Mouse (Mus musculus): Measurements from ENCODE around the gene Wwox. TPM values are rescaled to one million over a fixed set of nuclear protein-coding genes. Genes with fewer than 3 reads are reported as not detected.

Wwox gene
- polyA plus RNA-seq, 1 experiment from 2014 or later: 10.9 TPM

DNA sequence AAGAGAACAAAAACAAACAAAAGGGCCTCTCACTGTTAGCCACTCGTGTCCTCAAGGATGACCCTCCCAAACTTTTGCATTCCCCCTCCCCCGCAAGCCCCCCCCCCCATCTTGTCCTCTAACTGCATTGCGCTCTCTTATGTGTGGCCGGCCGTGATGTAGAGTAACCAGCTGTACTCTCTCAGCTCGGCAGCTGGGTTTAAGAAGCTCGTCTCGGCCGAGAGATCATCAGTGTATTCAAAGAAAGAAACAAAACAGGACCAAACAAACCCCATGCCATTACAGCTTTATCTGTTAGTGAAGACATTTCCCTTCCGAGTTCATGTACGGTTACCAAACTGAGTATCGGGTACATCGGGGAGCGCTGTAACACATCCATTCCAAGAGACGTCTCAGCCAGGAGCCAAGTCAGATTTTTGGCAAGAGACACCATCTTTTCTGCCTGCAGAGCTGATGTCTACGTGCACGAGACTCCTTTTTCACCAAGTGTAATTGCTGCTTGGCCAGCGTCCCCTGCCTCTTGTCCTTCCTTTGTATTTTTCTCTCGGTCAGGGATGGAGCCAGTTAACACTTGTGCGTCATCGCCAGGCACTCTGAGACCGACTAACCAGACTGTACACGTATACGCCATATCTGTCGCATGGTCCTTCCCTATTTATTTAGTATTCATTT is 18.8 kb downstream of the Wwox start:
- Histone ChIP-seq H3K9me3 (ENCODE audit: control insufficient read depth, low read length) (no peaks in the 10 kb centered on the region), H3K4me2 (ENCODE audit: low read depth, low read length) (no peak overlapping the region), H3K36me3 (ENCODE audit: control insufficient read depth, insufficient read depth, low read length) (no peaks in the 10 kb centered on the region), H3K27me3 (replicated peaks; ENCODE audit: control insufficient read depth, insufficient read depth, low read length) (no peaks in the 10 kb centered on the region), H3K27ac (ENCODE audit: low read length) (peak overlapping the region; percentile 70), H3K9ac (ENCODE audit: low read depth, low read length) (no peak overlapping the region), H3K4me1 (ENCODE audit: control insufficient read depth, insufficient read depth, low read length) (0 out of 2 replicates have a peak, but pooled peaks cover 2% of the 10 kb centered on the region), H3K4me3 (ENCODE audit: low read length) (no peak overlapping the region)
- WGBS: 49% methylated on average over 25 of the region's 25 CpGs
- peak; percentile 66 for ATAC-seq

DNA sequence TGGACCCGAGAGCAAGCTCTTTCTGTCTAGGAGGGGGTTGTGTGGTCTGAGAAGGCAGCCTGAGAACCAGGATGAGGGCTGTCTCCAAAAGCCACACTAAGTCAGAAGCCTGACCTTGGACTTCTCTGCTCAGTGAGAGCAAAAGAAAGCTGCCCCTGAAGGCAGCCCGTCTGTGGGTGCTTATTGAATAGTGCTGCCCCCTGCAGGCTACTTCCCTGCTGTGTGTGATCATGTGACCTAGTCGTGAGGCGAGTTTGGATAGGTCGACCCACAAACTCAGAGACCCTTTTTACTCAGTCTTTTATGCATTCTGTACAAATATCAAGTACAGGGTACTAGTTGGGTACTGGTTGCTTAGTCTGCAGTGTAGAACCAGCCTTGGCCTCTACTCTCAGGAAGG is 21.1 kb downstream of the Wwox start:
- no peak overlapping the region for H3K4me3 ChIP-seq (ENCODE audit: low read length)
- H3K27ac ChIP-seq (ENCODE audit: low read length): no peak overlapping the region
- H3K4me1 ChIP-seq (ENCODE audit: control insufficient read depth, insufficient read depth, low read length): 0 out of 2 replicates have a peak, but pooled peaks cover 2% of the 10 kb centered on the region
- ATAC-seq: no peak
- no peaks in the 10 kb centered on the region for H3K9me3 ChIP-seq (ENCODE audit: control insufficient read depth, low read length)
- H3K4me2 ChIP-seq (ENCODE audit: low read depth, low read length): no peak overlapping the region
- H3K9ac ChIP-seq (ENCODE audit: low read depth, low read length): no peak overlapping the region
- WGBS: 77% methylated on average over 5 of the region's 5 CpGs
- H3K36me3 ChIP-seq (ENCODE audit: control insufficient read depth, insufficient read depth, low read length): no peaks in the 10 kb centered on the region
- H3K27me3 ChIP-seq (replicated peaks; ENCODE audit: control insufficient read depth, insufficient read depth, low read length): no peaks in the 10 kb centered on the region

DNA sequence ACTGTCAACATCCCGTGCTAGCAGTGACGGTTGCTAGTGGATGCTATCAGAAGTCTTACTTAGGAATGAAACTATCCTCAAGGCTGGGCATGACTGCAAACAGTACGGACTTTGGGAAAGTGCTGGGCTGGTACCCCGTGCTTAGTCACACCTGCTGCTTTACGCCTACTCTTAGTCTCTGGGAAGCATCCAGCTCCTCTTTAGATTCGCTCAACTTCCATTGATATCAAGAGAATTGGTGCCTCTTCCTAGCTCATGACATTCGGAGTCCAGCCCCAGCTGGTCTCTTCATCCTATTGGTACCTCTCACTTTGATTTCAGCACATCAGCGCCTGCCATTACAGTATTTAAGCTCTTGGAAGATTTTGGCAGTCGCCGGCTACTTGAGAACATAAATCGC is 23.1 kb downstream of the Wwox start:
- no peak for ATAC-seq
- 87% methylated on average over 11 of the region's 11 CpGs for WGBS
- 0 out of 2 replicates have a peak, but pooled peaks cover 2% of the 10 kb centered on the region for H3K4me1 ChIP-seq (ENCODE audit: control insufficient read depth, insufficient read depth, low read length)
- H3K9me3 ChIP-seq (ENCODE audit: control insufficient read depth, low read length): no peaks in the 10 kb centered on the region
- H3K4me3 ChIP-seq (ENCODE audit: low read length): no peak overlapping the region
- no peaks in the 10 kb centered on the region for H3K27me3 ChIP-seq (replicated peaks; ENCODE audit: control insufficient read depth, insufficient read depth, low read length)
- H3K9ac ChIP-seq (ENCODE audit: low read depth, low read length): no peak overlapping the region
- H3K4me2 ChIP-seq (ENCODE audit: low read depth, low read length): no peak overlapping the region
- no peaks in the 10 kb centered on the region for H3K36me3 ChIP-seq (ENCODE audit: control insufficient read depth, insufficient read depth, low read length)
- H3K27ac ChIP-seq (ENCODE audit: low read length): no peak overlapping the region

DNA sequence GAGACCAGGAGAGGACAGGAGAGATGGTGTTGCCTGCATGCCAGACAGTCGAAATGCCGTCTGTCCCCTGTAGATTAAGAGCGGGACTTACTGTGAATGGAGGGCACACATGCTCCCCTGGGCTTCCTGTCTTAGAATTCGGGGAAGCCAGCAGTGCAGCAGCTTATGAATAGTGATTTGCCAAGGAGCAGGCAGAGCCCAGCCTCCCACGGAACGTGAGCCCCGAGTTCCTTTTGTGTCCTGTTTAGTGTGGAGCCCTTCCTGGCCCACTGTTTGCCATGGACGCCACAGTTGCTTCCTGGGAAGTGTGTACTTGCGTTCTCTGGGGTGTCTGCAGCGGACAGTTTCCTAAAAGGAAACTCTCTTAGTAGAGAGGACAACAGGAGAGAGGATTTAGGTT is 23.9 kb downstream of the Wwox start:
- Histone ChIP-seq H3K27me3 (replicated peaks; ENCODE audit: control insufficient read depth, insufficient read depth, low read length) (no peaks in the 10 kb centered on the region), H3K27ac (ENCODE audit: low read length) (no peak overlapping the region), H3K4me1 (ENCODE audit: control insufficient read depth, insufficient read depth, low read length) (0 out of 2 replicates have a peak, but pooled peaks cover 2% of the 10 kb centered on the region), H3K9me3 (ENCODE audit: control insufficient read depth, low read length) (no peaks in the 10 kb centered on the region), H3K9ac (ENCODE audit: low read depth, low read length) (no peak overlapping the region), H3K4me2 (ENCODE audit: low read depth, low read length) (no peak overlapping the region), H3K36me3 (ENCODE audit: control insufficient read depth, insufficient read depth, low read length) (no peaks in the 10 kb centered on the region), H3K4me3 (ENCODE audit: low read length) (no peak overlapping the region)
- 66% methylated on average over 10 of the region's 10 CpGs for WGBS
- no peak for ATAC-seq

DNA sequence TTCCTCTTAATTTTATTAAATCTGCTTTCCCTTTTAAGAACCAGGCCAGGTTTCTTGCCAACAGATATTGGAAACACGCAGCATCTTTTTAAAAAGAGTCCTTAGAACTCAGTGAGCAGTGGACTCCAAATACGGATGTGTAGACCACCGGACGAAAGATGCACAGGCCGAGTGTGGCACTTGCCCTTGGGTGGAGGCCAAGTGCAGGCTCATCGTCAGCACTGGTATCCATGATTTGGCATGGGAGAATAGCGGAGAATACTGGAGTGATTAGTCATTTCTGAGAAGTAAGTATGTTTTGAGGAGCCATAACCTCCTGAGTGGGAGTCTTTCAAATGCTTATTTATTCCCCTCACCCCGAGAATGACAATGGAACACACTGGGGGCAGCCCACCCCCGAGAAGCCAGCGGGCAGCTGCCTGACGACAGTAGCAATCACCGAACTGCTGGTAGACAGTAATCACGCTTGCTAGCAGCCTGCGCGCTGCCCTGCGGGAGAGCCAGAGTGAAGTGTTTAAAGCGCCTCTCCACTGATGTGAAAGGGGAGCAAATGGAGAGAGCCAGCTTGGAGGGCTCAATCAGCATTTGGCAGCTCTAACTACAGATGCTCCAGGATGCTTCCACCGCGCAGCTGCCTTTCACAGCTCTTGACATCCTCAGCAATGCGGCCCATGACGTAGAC is 29.2 kb downstream of the Wwox start:
- Histone ChIP-seq H3K4me3 (ENCODE audit: low read length) (no peak overlapping the region), H3K4me2 (ENCODE audit: low read depth, low read length) (no peak overlapping the region), H3K36me3 (ENCODE audit: control insufficient read depth, insufficient read depth, low read length) (no peaks in the 10 kb centered on the region), H3K9me3 (ENCODE audit: control insufficient read depth, low read length) (no peaks in the 10 kb centered on the region), H3K27me3 (replicated peaks; ENCODE audit: control insufficient read depth, insufficient read depth, low read length) (no peaks in the 10 kb centered on the region), H3K27ac (ENCODE audit: low read length) (no peak overlapping the region), H3K9ac (ENCODE audit: low read depth, low read length) (no peak overlapping the region), H3K4me1 (ENCODE audit: control insufficient read depth, insufficient read depth, low read length) (no peaks in the 10 kb centered on the region)
- no peak for ATAC-seq
- WGBS: 73% methylated on average over 21 of the region's 21 CpGs

DNA sequence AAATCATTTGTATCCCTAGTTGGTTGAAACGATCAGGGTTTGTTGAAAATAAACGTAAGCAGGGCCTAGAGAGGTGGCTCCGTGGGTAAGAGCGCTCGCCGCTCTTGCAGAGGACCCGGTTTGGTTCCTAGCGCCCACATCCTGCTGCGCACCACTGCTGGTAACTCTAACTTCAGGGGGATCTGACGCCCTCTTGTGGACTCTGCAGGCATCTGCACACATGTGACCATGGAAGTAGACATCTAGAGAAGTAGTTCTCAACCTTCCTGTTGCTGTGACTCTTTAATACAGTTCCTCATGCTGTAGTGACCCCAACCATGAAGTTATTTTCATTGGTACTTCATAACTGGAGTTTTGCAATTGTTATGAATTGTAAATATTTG is 29.7 kb downstream of the Wwox start:
- no peak for ATAC-seq
- Histone ChIP-seq H3K4me2 (ENCODE audit: low read depth, low read length) (no peak overlapping the region), H3K4me1 (ENCODE audit: control insufficient read depth, insufficient read depth, low read length) (no peaks in the 10 kb centered on the region), H3K9ac (ENCODE audit: low read depth, low read length) (no peak overlapping the region), H3K36me3 (ENCODE audit: control insufficient read depth, insufficient read depth, low read length) (no peaks in the 10 kb centered on the region), H3K4me3 (ENCODE audit: low read length) (no peak overlapping the region), H3K9me3 (ENCODE audit: control insufficient read depth, low read length) (no peaks in the 10 kb centered on the region), H3K27me3 (replicated peaks; ENCODE audit: control insufficient read depth, insufficient read depth, low read length) (no peaks in the 10 kb centered on the region), H3K27ac (ENCODE audit: low read length) (no peak overlapping the region)
- WGBS: 86% methylated on average over 10 of the region's 10 CpGs

DNA sequence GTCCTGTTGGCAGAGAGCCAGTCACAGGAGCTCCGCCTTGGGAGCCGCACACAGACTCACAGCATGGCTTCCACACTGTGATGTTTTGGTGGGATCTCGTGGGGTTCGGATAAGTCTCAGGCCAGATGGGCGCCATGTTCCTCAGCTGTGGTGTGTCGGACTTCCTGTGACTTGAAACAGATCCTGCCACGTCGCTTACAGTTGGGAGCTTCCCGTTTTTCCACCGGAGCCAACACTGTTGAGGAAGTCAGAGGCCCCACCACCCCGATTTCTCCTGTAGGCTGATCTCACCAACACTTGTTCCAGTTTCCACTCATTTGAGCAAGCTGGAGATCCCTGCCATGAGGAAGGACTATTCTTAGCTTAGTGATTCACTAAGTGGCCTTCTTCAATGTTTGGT is 34.1 kb downstream of the Wwox start:
- 90% methylated on average over 11 of the region's 11 CpGs for WGBS
- H3K4me1 ChIP-seq (ENCODE audit: control insufficient read depth, insufficient read depth, low read length): no peaks in the 10 kb centered on the region; the same call in 1 of the 2 replicates
- H3K9ac ChIP-seq (ENCODE audit: low read depth, low read length): no peak overlapping the region
- H3K4me3 ChIP-seq (ENCODE audit: low read length): no peak overlapping the region
- no peak overlapping the region for H3K27ac ChIP-seq (ENCODE audit: low read length)
- no peak for ATAC-seq
- H3K36me3 ChIP-seq (ENCODE audit: control insufficient read depth, insufficient read depth, low read length): no peaks in the 10 kb centered on the region
- no peaks in the 10 kb centered on the region for H3K9me3 ChIP-seq (ENCODE audit: control insufficient read depth, low read length)
- no peak overlapping the region for H3K4me2 ChIP-seq (ENCODE audit: low read depth, low read length)
- no peaks in the 10 kb centered on the region for H3K27me3 ChIP-seq (replicated peaks; ENCODE audit: control insufficient read depth, insufficient read depth, low read length)

DNA sequence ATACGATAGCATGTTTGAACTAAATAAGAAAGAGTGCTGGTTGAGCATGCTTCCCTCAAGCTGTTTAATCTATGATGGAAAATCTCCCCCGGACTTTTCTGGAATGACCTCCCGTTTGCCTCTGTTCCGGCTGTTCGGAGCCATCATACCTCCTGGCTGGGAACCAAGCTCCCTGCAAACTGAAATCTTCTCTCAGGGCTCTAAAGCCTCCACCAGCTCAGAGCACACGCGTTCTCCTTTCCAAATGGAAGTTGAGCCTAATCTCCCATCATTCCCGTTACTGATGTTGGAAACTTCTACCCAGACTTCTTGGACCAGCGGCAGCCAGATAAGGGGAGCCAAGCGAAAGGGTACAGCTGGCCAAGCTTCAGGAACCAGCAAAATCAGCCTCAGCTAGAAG is 37.5 kb downstream of the Wwox start:
- Histone ChIP-seq H3K4me2 (ENCODE audit: low read depth, low read length) (no peak overlapping the region), H3K4me3 (ENCODE audit: low read length) (no peak overlapping the region), H3K4me1 (ENCODE audit: control insufficient read depth, insufficient read depth, low read length) (peaks cover 7% of the 10 kb centered on the region), H3K9me3 (ENCODE audit: control insufficient read depth, low read length) (no peaks in the 10 kb centered on the region), H3K27ac (ENCODE audit: low read length) (no peak overlapping the region), H3K36me3 (ENCODE audit: control insufficient read depth, insufficient read depth, low read length) (no peaks in the 10 kb centered on the region), H3K9ac (ENCODE audit: low read depth, low read length) (no peak overlapping the region), H3K27me3 (replicated peaks; ENCODE audit: control insufficient read depth, insufficient read depth, low read length) (no peaks in the 10 kb centered on the region)
- WGBS: 66% methylated on average over 10 of the region's 10 CpGs
- ATAC-seq: no peak

DNA sequence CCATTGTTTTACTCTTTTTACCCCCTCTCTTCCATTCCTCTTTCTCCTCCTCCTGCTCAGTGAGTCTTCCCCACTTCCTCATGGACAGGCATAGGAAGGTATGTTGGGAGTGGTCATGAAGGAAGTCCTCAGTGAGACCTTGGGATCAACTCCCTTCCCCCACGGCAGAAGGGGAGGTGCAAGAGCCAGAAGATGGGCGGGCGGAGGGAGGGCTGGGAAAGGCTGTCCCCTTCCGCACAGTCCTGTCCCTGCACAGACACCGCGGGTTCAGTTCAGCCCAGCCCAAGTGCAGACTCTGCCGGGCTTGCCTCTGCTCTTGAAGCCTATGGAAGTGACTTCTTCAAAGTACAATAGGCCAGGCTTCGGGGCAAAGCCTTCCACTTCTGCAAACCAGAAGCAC is 38.3 kb downstream of the Wwox start:
- WGBS: 73% methylated on average over 8 of the region's 8 CpGs
- H3K9ac ChIP-seq (ENCODE audit: low read depth, low read length): no peak overlapping the region
- no peaks in the 10 kb centered on the region for H3K36me3 ChIP-seq (ENCODE audit: control insufficient read depth, insufficient read depth, low read length)
- no peak overlapping the region for H3K4me2 ChIP-seq (ENCODE audit: low read depth, low read length)
- H3K27ac ChIP-seq (ENCODE audit: low read length): no peak overlapping the region
- H3K4me1 ChIP-seq (ENCODE audit: control insufficient read depth, insufficient read depth, low read length): peaks cover 7% of the 10 kb centered on the region
- no peak overlapping the region for H3K4me3 ChIP-seq (ENCODE audit: low read length)
- peak; percentile 58; the same call in 1 of the 2 replicates for ATAC-seq
- H3K9me3 ChIP-seq (ENCODE audit: control insufficient read depth, low read length): no peaks in the 10 kb centered on the region
- H3K27me3 ChIP-seq (replicated peaks; ENCODE audit: control insufficient read depth, insufficient read depth, low read length): no peaks in the 10 kb centered on the region

Data from intestine, embryonic 16.5 days (tissue).